Mouse (Mus musculus) bone marrow, adult 2 months (tissue): ENCODE measurements around the gene Fam83d.

ENCODE experiments used
- CTCF ChIP-seq: fragments of 200-500 bp; IDR thresholded peaks from 2 replicates; pipeline ENCODE4 v1.5.1; 2011; ENCODE audit warnings: low read length, control low read depth; ENCODE audit not compliant: control insufficient read depth, insufficient read depth
- POLR2A ChIP-seq: fragments of 200-500 bp; IDR thresholded peaks from 2 replicates; pipeline ENCODE4 v1.6.1; 2011; ENCODE audit warnings: low read depth, mild to moderate bottlenecking, control low read depth, low read length, borderline replicate concordance; ENCODE audit not compliant: control insufficient read depth

DNA sequence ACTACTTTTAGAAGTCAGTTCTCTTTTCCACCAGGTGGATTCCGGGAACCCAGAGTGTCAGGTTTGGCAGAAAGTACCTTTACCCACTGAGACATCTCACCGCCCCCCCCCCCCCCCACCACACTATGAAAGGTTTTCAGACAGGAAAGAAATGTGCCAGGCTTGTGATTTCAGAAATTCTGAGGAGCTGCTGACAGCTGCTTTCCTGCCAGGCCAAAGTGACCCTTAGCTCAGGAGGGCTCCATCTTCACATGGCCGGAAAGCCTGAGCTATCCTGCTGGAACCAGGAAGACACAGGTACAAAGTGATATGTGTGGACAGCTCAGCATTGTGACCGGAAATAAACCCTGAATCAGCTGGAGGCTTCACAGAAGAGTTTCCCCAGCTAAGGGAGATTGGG, 45.8 kb upstream of the Fam83d start:
- no peak for TF ChIP-seq POLR2A
- no peak for TF ChIP-seq CTCF
